Mouse (Mus musculus) MEL (cell line): ENCODE data around the gene Arcn1.

Experiments used
- CTCF ChIP-seq, 3 experiments: IDR thresholded peaks in 2 of 3; conservative IDR thresholded peaks in 1 of 3; 2 replicates each; pipeline ENCODE4 v1.5.1; 2011 to 2012; ENCODE audit warnings: low read length in 3 of 3, low read depth in 2 of 3, mild to moderate bottlenecking in 2 of 3, improper control_type of control experiment in 1 of 3, inconsistent platforms in 1 of 3, mixed read lengths in 1 of 3, moderate library complexity in 1 of 3; ENCODE audit not compliant: control insufficient read depth in 1 of 3, insufficient read depth in 1 of 3, poor library complexity in 1 of 3, severe bottlenecking in 1 of 3
- E2F4 ChIP-seq: IDR thresholded peaks from 2 replicates; pipeline ENCODE4 v1.6.1; 2011; ENCODE audit warnings: low read depth, low read length, improper control_type of control experiment, borderline replicate concordance
- EP300 ChIP-seq, 2 experiments: IDR thresholded peaks; 2 replicates each; pipeline ENCODE4 v1.6.1; 2011; ENCODE audit warnings: improper control_type of control experiment in 2 of 2, low read length in 2 of 2, low read depth in 1 of 2, mild to moderate bottlenecking in 1 of 2
- POLR2A ChIP-seq, 2 experiments: IDR thresholded peaks; 2 replicates each; pipeline ENCODE4 v1.6.1; 2011 to 2012; ENCODE audit warnings: low read length in 2 of 2, mild to moderate bottlenecking in 2 of 2, control low read depth in 1 of 2, improper control_type of control experiment in 1 of 2, low read depth in 1 of 2, moderate library complexity in 1 of 2; ENCODE audit not compliant: control insufficient read depth in 1 of 2, insufficient read depth in 1 of 2, poor library complexity in 1 of 2
- POLR2AphosphoS2 ChIP-seq: IDR thresholded peaks from 2 replicates; pipeline ENCODE4 v1.6.1; 2011; ENCODE audit warnings: low read length, improper control_type of control experiment
- RCOR1 ChIP-seq: IDR thresholded peaks from 2 replicates; pipeline ENCODE4 v1.6.1; 2012; ENCODE audit warnings: low read depth, mild to moderate bottlenecking, inconsistent platforms, low read length, improper control_type of control experiment
- SMC3 ChIP-seq: IDR thresholded peaks from 2 replicates; pipeline ENCODE4 v1.6.1; 2011; ENCODE audit warnings: low read depth, low read length, improper control_type of control experiment
- TCF12 ChIP-seq: IDR thresholded peaks from 2 replicates; pipeline ENCODE4 v1.6.1; 2014; ENCODE audit warnings: low read depth, mild to moderate bottlenecking, inconsistent platforms, low read length, improper control_type of control experiment, moderate library complexity
- ZC3H11A ChIP-seq: IDR thresholded peaks from 2 replicates; pipeline ENCODE4 v1.6.1; 2012; ENCODE audit warnings: low read depth, mild to moderate bottlenecking, inconsistent platforms, low read length, improper control_type of control experiment
- ZMIZ1 ChIP-seq: IDR thresholded peaks from 2 replicates; pipeline ENCODE4 v1.6.1; 2012; ENCODE audit warnings: low read depth, mild to moderate bottlenecking, inconsistent platforms, low read length, improper control_type of control experiment, moderate library complexity

DNA sequence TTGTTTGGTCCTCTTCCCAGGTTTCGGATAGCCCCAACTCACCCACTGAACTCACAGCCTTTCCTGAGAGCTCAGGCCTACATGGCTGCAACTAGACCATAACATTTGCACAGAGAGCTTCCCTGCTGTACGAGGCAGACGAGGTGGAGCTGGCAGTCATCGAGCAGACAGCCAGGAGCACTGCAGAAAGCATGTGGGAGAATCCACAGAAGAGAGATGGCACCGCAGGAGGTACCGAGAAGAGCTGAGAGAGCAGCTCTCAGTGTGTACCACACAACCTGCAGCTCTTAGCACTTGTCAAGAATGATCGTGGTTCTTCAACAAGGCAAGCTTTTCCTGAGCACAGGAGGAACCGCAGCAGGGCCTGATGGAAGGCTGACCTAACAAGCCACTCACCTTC is 46.5 kb upstream of the Arcn1 start:
- TF ChIP-seq ZMIZ1 = no peak
- no peak for TF ChIP-seq POLR2A (IDR thresholded peaks at IDR 0.05; ENCODE audit: control insufficient read depth in 1 of 2, insufficient read depth in 1 of 2, low read depth in 1 of 2, low read length in 2 of 2, poor library complexity in 1 of 2)
- TF ChIP-seq E2F4 = no peak
- TF ChIP-seq CTCF (IDR thresholded peaks at IDR 0.05 in 2 of 3, conservative IDR thresholded peaks at IDR 0.05 in 1 of 3; ENCODE audit: control insufficient read depth in 1 of 3, insufficient read depth in 1 of 3, low read depth in 2 of 3, low read length in 3 of 3, poor library complexity in 1 of 3, severe bottlenecking in 1 of 3) = no peak
- no peak for TF ChIP-seq EP300 (IDR thresholded peaks at IDR 0.05; ENCODE audit: low read depth in 1 of 2, low read length in 2 of 2)
- no peak for TF ChIP-seq RCOR1
- TF ChIP-seq SMC3 = no peak
- no peak for TF ChIP-seq POLR2AphosphoS2
- TF ChIP-seq TCF12 = no peak
- TF ChIP-seq ZC3H11A = no peak
